Mouse (Mus musculus) neural tube, embryonic 10.5 days (tissue): Measurements from ENCODE around the gene Anks3.

Experiments
- DNase-seq: peaks from one replicate; pipeline ENCODE4 v3.0.0-alpha.2; 2017; ENCODE audit warnings: low spot score; ENCODE audit errors: extremely low spot score

Gene Anks3

DNA sequence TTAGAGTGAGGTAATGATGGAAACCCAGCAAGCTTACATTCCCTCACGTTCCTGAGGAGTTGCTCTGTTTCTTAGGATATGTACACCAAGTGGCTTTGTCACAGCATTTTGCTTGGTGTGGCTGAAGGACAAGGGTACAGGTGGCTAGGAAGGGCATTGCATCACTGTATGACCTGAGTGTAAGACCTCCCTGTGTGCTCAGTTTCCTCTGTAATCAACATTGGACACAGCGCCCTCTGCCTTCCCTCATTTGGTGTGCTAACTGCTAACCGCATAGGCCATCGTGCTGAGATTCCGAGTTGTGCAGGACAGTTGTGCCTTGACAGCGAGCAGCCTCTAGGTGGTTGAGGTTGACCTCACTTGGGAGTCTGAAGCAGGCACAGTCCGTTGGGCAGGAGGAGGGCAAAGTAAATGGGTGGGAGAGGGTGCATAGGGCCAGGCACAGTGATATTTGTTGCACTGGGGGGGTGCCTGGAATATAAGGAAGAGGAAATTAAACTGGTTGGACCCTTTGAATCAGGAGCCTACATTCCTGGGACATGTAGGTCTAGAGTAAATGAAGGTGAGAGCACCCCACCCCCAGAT, 66.8 kb downstream of the Anks3 start:
- no peak for DNase-seq

GRCm38 (mm10) chr16:4896249-4897027, 67.6 kb downstream of the Anks3 start:
- DNase-seq = no peak

DNA sequence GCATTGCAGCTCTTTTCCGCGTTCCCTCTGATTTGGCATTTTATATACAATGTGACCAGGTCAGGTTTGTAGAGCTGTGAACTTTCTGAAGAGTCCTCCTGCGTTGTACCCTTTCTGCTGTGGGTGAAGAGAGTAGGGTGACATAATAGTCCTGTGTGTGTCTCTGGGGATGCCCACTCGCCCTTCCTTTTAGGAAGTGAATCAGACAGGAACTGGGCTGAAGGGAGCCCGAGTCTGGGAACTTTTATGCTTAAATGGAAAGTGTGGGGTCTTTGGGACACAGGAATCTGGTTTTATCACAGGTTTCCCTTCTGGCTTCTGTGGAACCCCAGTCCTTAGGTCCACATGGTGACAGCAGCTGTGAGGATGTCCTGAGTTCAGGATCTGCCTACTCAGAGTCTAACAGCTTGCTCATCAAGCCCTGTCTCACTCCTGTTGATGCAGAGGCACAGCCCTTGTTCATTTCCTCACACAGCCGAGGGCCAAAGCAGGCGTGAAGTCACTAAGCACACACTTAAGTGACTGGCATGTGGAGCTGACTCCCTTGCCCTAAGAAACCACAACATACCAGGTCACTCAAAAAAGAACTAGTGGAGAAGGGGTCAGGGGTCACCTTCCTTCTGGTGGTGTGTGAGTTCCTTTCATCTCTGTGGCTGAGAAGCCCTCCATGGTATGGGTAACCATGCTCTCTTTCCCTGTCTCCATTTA, 69.7 kb downstream of the Anks3 start:
- DNase-seq = no peak

- DNase-seq = no peak
Observed at GRCm38 (mm10) chr16:4892171-4892570, 71.8 kb downstream of the Anks3 start.
